Mouse (Mus musculus) myocyte (in vitro differentiated cells): ENCODE data around the gene Cyp2d40.

Experiments
- MYOG ChIP-seq, 3 experiments: IDR thresholded peaks; one replicate each; pipeline ENCODE4 v1.6.1; 2011; ENCODE audit warnings: control low read depth in 2 of 3, low read depth in 2 of 3, mild to moderate bottlenecking in 2 of 3; ENCODE audit not compliant: insufficient read length in 2 of 3, control insufficient read depth in 1 of 3, insufficient read depth in 1 of 3
- POLR2A ChIP-seq: IDR thresholded peaks from one replicate; pipeline ENCODE4 v1.6.1; 2011; ENCODE audit warnings: low read depth, mild to moderate bottlenecking, control low read depth, moderate library complexity; ENCODE audit not compliant: insufficient read length

- TF ChIP-seq POLR2A (no peak), MYOG (IDR thresholded peaks at IDR 0.05; ENCODE audit: control insufficient read depth in 1 of 3, insufficient read depth in 1 of 3, insufficient read length in 2 of 3, low read depth in 2 of 3) (no peak)
These were observed 16.5 kb downstream of the Cyp2d40 start for GRCm38 (mm10) chr15:82747516-82747915.
